Mouse (Mus musculus) limb, embryonic 14.5 days (tissue): ENCODE data around the gene 4930564D02Rik. TPM values are rescaled to one million over a fixed set of nuclear protein-coding genes. Genes with fewer than 3 reads are reported as not detected.

Experiments used
- ATAC-seq: fragments of 200-750 bp; cut with Nextera tagmentation; 2 replicates; pipeline ENCODE4 v1.8.0; 2017; ENCODE audit warnings: low read depth, moderate number of reproducible peaks, moderate TSS enrichment; ENCODE audit not compliant: low FRiP score
- DNase-seq: peaks from one replicate; pipeline ENCODE4 v3.0.0-alpha.2; 2015; ENCODE audit warnings: low spot score
- H3K27ac ChIP-seq: fragments of 300-500 bp; sonication (generic); replicated peaks from 2 replicates; pipeline ENCODE4 v1.5.1; 2014; ENCODE audit warnings: low read depth, mild to moderate bottlenecking, low read length, moderate library complexity, mixed read lengths
- H3K27me3 ChIP-seq: fragments of 300-500 bp; sonication (generic); 2 replicates; pipeline ENCODE4 v1.6.1; 2014; ENCODE audit warnings: low read length, mixed read lengths; ENCODE audit not compliant: control insufficient read depth, insufficient read depth
- H3K36me3 ChIP-seq: fragments of 300-500 bp; sonication (generic); 2 replicates; pipeline ENCODE4 v1.6.1; 2014; ENCODE audit warnings: mild to moderate bottlenecking, low read length, moderate library complexity, mixed read lengths; ENCODE audit not compliant: control insufficient read depth, insufficient read depth
- H3K4me1 ChIP-seq: fragments of 300-500 bp; sonication (generic); 2 replicates; pipeline ENCODE4 v1.6.1; 2014; ENCODE audit warnings: antibody characterized with exemption, low read length, mixed read lengths; ENCODE audit not compliant: control insufficient read depth, insufficient read depth
- H3K4me2 ChIP-seq: fragments of 300-500 bp; sonication (generic); replicated peaks from 2 replicates; pipeline ENCODE4 v1.6.1; 2014; ENCODE audit warnings: low read depth, mild to moderate bottlenecking, low read length, moderate library complexity; ENCODE audit not compliant: severe bottlenecking
- H3K4me3 ChIP-seq: fragments of 300-500 bp; sonication (generic); replicated peaks from 2 replicates; pipeline ENCODE4 v1.5.1; 2014; ENCODE audit warnings: low read length
- H3K9ac ChIP-seq: fragments of 300-500 bp; sonication (generic); 2 replicates; pipeline ENCODE4 v1.6.1; 2014; ENCODE audit warnings: mild to moderate bottlenecking, low read depth, low read length, moderate library complexity; ENCODE audit not compliant: severe bottlenecking
- H3K9me3 ChIP-seq: fragments of 300-500 bp; sonication (generic); 2 replicates; pipeline ENCODE4 v1.6.1; 2016; ENCODE audit warnings: low read length; ENCODE audit not compliant: control insufficient read depth
- POLR2A ChIP-seq: fragments of 200-500 bp; IDR thresholded peaks from 2 replicates; pipeline ENCODE4 v1.8.0; 2012; ENCODE audit warnings: inconsistent platforms, mild to moderate bottlenecking, moderate library complexity, borderline replicate concordance; ENCODE audit not compliant: insufficient read depth, insufficient read length; ENCODE audit errors: extremely low read depth
- WGBS: fragments of 180-500 bp; shearing (Covaris S2); extraction: QIAGEN DNeasy Blood & Tissue Kit; methylation state at CpG from one replicate; pipeline ENCODE4 v1.1.7; 2014; 5-methylcytosine and 5-hydroxymethylcytosine counted together
- polyA plus RNA-seq, 2 experiments: library from polyadenylated mRNA; depleted of rRNA in 1 of 2; stranded (reverse) in 1 of 2; unstranded in 1 of 2; fragments of >200 nt; fragmentation: Nextera tagmentation in 1 of 2; extraction: Ambion mirVana in 1 of 2; gene quantifications; 2 replicates each; pipeline versions ENCODE4 v1.2.1 to v1.2.3; 2012 to 2014

Gene 4930564D02Rik
- polyA plus RNA-seq, 2 experiments = not detected

GRCm38 (mm10) chr3:105043746-105044145 is 22.9 kb upstream of the 4930564D02Rik start:
- no peak for TF ChIP-seq POLR2A
- ATAC-seq (no peak), DNase-seq (no peak)
- Histone ChIP-seq H3K9ac (no peak overlapping the region), H3K36me3 (peaks cover 3% of the 10 kb centered on the region; the same call in 1 of the 2 replicates), H3K27me3 (no peaks in the 10 kb centered on the region), H3K27ac (no peak overlapping the region), H3K4me3 (no peak overlapping the region), H3K4me2 (no peak overlapping the region), H3K4me1 (peaks cover 29% of the 10 kb centered on the region), H3K9me3 (no peaks in the 10 kb centered on the region)
- WGBS = 90% methylated on average over 5 of the region's 5 CpGs

- Histone ChIP-seq H3K9ac (no peak overlapping the region), H3K27me3 (no peaks in the 10 kb centered on the region), H3K4me3 (no peak overlapping the region), H3K36me3 (no peaks in the 10 kb centered on the region), H3K27ac (no peak overlapping the region), H3K9me3 (no peaks in the 10 kb centered on the region), H3K4me2 (no peak overlapping the region), H3K4me1 (peaks cover 41% of the 10 kb centered on the region)
- WGBS = 77% methylated on average over 5 of the region's 5 CpGs
- ATAC-seq (no peak), DNase-seq (no peak)
- TF ChIP-seq POLR2A = no peak
These were observed 19.8 kb upstream of the 4930564D02Rik start for GRCm38 (mm10) chr3:105046870-105047269.

- DNase-seq (peak; percentile 20), ATAC-seq (no peak)
- Histone ChIP-seq H3K4me1 (peaks cover 38% of the 10 kb centered on the region), H3K9ac (no peak overlapping the region), H3K27me3 (no peaks in the 10 kb centered on the region), H3K27ac (no peak overlapping the region), H3K4me3 (no peak overlapping the region), H3K36me3 (no peaks in the 10 kb centered on the region), H3K4me2 (no peak overlapping the region), H3K9me3 (no peaks in the 10 kb centered on the region)
- WGBS = 40% methylated on average over 8 of the region's 8 CpGs
- TF ChIP-seq POLR2A = no peak
These were observed 19.0 kb upstream of the 4930564D02Rik start for GRCm38 (mm10) chr3:105047616-105048015.

- no peak overlapping the region for H3K9ac ChIP-seq
- WGBS = 71% methylated on average over 6 of the region's 6 CpGs
- no peak overlapping the region for H3K4me3 ChIP-seq
- ATAC-seq = no peak
- no peak for DNase-seq
- H3K9me3 ChIP-seq = no peaks in the 10 kb centered on the region
- peaks cover 37% of the 10 kb centered on the region for H3K4me1 ChIP-seq
- H3K36me3 ChIP-seq = no peaks in the 10 kb centered on the region
- H3K27ac ChIP-seq = no peak overlapping the region
- TF ChIP-seq POLR2A = no peak
- no peak overlapping the region for H3K4me2 ChIP-seq
- no peaks in the 10 kb centered on the region for H3K27me3 ChIP-seq
These were observed 16.8 kb upstream of the 4930564D02Rik start for GRCm38 (mm10) chr3:105049848-105050247.

- no peak for TF ChIP-seq POLR2A
- Histone ChIP-seq H3K9me3 (no peaks in the 10 kb centered on the region), H3K4me1 (peaks cover 37% of the 10 kb centered on the region), H3K4me3 (peak overlapping the region; percentile 98), H3K27ac (no peak overlapping the region), H3K9ac (peak overlapping the region; percentile 78; the same call in 1 of the 2 replicates), H3K4me2 (peak overlapping the region; percentile 88), H3K27me3 (no peaks in the 10 kb centered on the region), H3K36me3 (no peaks in the 10 kb centered on the region)
- WGBS = 15% methylated on average over 2 of the region's 2 CpGs
- no peak for ATAC-seq
- DNase-seq = no peak
These were observed 15.5 kb upstream of the 4930564D02Rik start for GRCm38 (mm10) chr3:105051103-105051502.
